Mouse (Mus musculus): Measurements from ENCODE around the gene Dmrtb1.

DNA sequence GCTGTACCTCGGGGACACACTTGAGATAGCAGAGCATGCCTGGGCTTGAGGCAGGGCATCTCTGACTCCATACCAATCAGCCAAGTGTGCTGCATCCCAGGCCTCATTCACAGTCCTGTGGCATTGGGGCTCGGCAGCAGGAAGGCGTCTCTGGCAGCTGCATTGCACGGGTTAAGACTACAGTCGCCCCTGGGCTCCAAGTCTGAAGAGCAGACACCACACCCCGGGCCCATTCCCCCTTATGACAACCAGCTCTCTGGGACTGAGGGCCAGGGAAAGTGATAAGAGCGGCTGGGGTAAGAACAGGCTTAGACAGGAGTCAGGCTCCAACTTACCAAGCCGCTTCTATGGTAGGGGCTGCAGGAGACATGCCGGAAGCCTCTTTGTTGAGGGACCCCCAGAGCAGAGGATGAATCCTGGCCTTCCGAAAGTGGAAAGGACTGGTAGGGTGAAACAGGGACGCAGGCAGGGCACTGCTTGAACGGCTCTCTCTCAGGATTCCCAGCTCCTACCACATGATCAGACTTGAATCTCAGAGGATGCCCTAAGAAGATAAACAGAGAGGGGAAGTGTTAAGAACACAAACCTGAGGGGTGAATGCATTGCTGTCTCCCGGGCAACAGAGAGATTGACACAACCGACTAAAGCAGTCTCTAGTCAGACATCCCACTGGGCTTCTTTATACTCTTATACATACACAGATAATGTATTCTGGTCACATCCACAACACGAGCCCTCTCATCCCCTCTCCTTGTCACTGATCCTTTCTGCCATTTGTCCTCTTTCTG, 3.5 kb downstream of the Dmrtb1 start:
- TF ChIP-seq ZNF384 (IDR thresholded peaks at IDR 0.05; ENCODE audit: low read depth, low read length) (no peak), CTCF (IDR thresholded peaks at IDR 0.05 in 2 of 3, conservative IDR thresholded peaks at IDR 0.05 in 1 of 3; ENCODE audit: control insufficient read depth in 1 of 3, insufficient read depth in 1 of 3, low read depth in 2 of 3, low read length in 3 of 3, poor library complexity in 1 of 3, severe bottlenecking in 1 of 3) (no peak), TBP (IDR thresholded peaks at IDR 0.05; ENCODE audit: low read depth, low read length) (no peak), POLR2A (IDR thresholded peaks at IDR 0.05; ENCODE audit: control insufficient read depth in 1 of 2, insufficient read depth in 1 of 2, low read depth in 1 of 2, low read length in 2 of 2, poor library complexity in 1 of 2) (no peak), EP300 (IDR thresholded peaks at IDR 0.05; ENCODE audit: low read depth in 1 of 2, low read length in 2 of 2) (no peak), MYC (IDR thresholded peaks at IDR 0.05; ENCODE audit: low read depth, low read length) (no peak), KAT2A (conservative IDR thresholded peaks at IDR 0.05; ENCODE audit: low read depth, low read length) (no peak), POLR2AphosphoS2 (IDR thresholded peaks at IDR 0.05; ENCODE audit: low read length) (no peak), GATA1 (IDR thresholded peaks at IDR 0.05; ENCODE audit: low read depth, low read length) (no peak), MAZ (IDR thresholded peaks at IDR 0.05; ENCODE audit: low read depth, low read length) (no peak), ZC3H11A (IDR thresholded peaks at IDR 0.05; ENCODE audit: low read depth, low read length) (no peak), MXI1 (IDR thresholded peaks at IDR 0.05; ENCODE audit: low read depth, low read length) (no peak), TAL1 (IDR thresholded peaks at IDR 0.05; ENCODE audit: low read length) (no peak), ZMIZ1 (IDR thresholded peaks at IDR 0.05; ENCODE audit: low read depth, low read length) (no peak)
